Mouse (Mus musculus) liver, adult 2 months (tissue): ENCODE measurements around the gene Galnt18.

Experiments used
- CTCF ChIP-seq: fragments of 200-500 bp; IDR thresholded peaks from 2 replicates; pipeline ENCODE4 v1.5.1; 2011; ENCODE audit warnings: low read depth, low read length, control low read depth
- POLR2A ChIP-seq: fragments of 200-500 bp; IDR thresholded peaks from 2 replicates; pipeline ENCODE4 v1.6.1; 2011; ENCODE audit warnings: low read length, control low read depth; ENCODE audit not compliant: insufficient read depth; ENCODE audit errors: extremely low read depth

DNA sequence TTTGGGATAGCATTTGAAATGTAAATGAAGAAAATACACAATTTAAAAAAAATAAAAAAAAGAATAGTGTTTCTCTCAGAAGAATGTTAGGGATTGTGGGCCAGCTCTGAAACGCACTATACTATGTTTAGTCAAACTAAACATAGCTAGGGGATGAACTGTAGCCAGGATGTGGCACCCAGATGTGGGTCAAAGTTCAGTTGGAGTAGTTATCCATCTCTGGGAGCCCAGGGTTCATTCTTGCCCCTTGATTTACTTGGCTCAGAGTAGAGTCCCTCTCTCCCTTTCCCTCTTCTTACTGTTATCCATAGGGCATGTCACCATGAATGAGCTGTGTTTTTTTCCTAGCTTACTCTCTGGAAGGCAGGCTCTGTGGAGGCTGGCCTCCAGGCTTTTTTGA lies 165.3 kb downstream of the Galnt18 start:
- TF ChIP-seq POLR2A, result no peak
- no peak for TF ChIP-seq CTCF
